Mouse (Mus musculus): ENCODE data around the gene Gtf2f2. TPM values are rescaled to one million over a fixed set of nuclear protein-coding genes. Genes with fewer than 3 reads are reported as not detected.

Gtf2f2 gene
- polyA plus RNA-seq, 1 experiment from 2014 or later: 40.3 TPM

GRCm38 (mm10) chr14:75985112-75985511 is 25.6 kb downstream of the Gtf2f2 start:
- Histone ChIP-seq H3K27ac (no peak overlapping the region), H3K9me3 (replicated peaks; ENCODE audit: low read length) (no peaks in the 10 kb centered on the region), H3K27me3 (ENCODE audit: insufficient read depth, low read length) (no peaks in the 10 kb centered on the region), H3K4me2 (ENCODE audit: low read length) (no peak overlapping the region), H3K4me1 (replicated peaks; ENCODE audit: insufficient read depth, low read length) (no peaks in the 10 kb centered on the region), H3K36me3 (ENCODE audit: insufficient read depth, low read length) (no peaks in the 10 kb centered on the region), H3K9ac (ENCODE audit: low read depth, low read length) (no peak overlapping the region), H3K4me3 (replicated peaks; ENCODE audit: low read depth, low read length) (no peak overlapping the region)
- 57% methylated on average over 4 of the region's 4 CpGs for WGBS
- DNase-seq (ENCODE audit: low spot score): peak; percentile 48
- no peak for ATAC-seq (replicated peaks; ENCODE audit: low FRiP score, low read depth)
- TF ChIP-seq CTCF (IDR thresholded peaks at IDR 0.05; ENCODE audit: low read depth): no peak

GRCm38 (mm10) chr14:75983891-75984290 is 26.8 kb downstream of the Gtf2f2 start:
- no peaks in the 10 kb centered on the region for H3K9me3 ChIP-seq (replicated peaks; ENCODE audit: low read length)
- ATAC-seq (replicated peaks; ENCODE audit: low FRiP score, low read depth): no peak
- H3K9ac ChIP-seq (ENCODE audit: low read depth, low read length): no peak overlapping the region
- no peak for TF ChIP-seq CTCF (IDR thresholded peaks at IDR 0.05; ENCODE audit: low read depth)
- no peak overlapping the region for H3K27ac ChIP-seq
- no peaks in the 10 kb centered on the region for H3K36me3 ChIP-seq (ENCODE audit: insufficient read depth, low read length)
- H3K4me2 ChIP-seq (ENCODE audit: low read length): no peak overlapping the region
- DNase-seq (ENCODE audit: low spot score): no peak
- WGBS: 87% methylated on average over 2 of the region's 2 CpGs
- no peaks in the 10 kb centered on the region for H3K27me3 ChIP-seq (ENCODE audit: insufficient read depth, low read length)
- no peaks in the 10 kb centered on the region for H3K4me1 ChIP-seq (replicated peaks; ENCODE audit: insufficient read depth, low read length)
- no peak overlapping the region for H3K4me3 ChIP-seq (replicated peaks; ENCODE audit: low read depth, low read length)

GRCm38 (mm10) chr14:75981231-75981630 is 29.4 kb downstream of the Gtf2f2 start:
- no peak for TF ChIP-seq CTCF (IDR thresholded peaks at IDR 0.05; ENCODE audit: low read depth)
- no peaks in the 10 kb centered on the region for H3K4me1 ChIP-seq (replicated peaks; ENCODE audit: insufficient read depth, low read length)
- no peaks in the 10 kb centered on the region for H3K9me3 ChIP-seq (replicated peaks; ENCODE audit: low read length)
- 94% methylated on average over 3 of the region's 3 CpGs for WGBS
- no peak overlapping the region for H3K27ac ChIP-seq
- H3K4me3 ChIP-seq (replicated peaks; ENCODE audit: low read depth, low read length): no peak overlapping the region
- ATAC-seq (replicated peaks; ENCODE audit: low FRiP score, low read depth) (no peak), DNase-seq (ENCODE audit: low spot score) (no peak)
- no peaks in the 10 kb centered on the region for H3K27me3 ChIP-seq (ENCODE audit: insufficient read depth, low read length)
- no peaks in the 10 kb centered on the region for H3K36me3 ChIP-seq (ENCODE audit: insufficient read depth, low read length)
- H3K9ac ChIP-seq (ENCODE audit: low read depth, low read length): no peak overlapping the region
- no peak overlapping the region for H3K4me2 ChIP-seq (ENCODE audit: low read length)

- no peaks in the 10 kb centered on the region for H3K36me3 ChIP-seq (ENCODE audit: insufficient read depth, low read length)
- ATAC-seq (replicated peaks; ENCODE audit: low FRiP score, low read depth) (no peak), DNase-seq (ENCODE audit: low spot score) (no peak)
- no peak for TF ChIP-seq CTCF (IDR thresholded peaks at IDR 0.05; ENCODE audit: low read depth)
- no peak overlapping the region for H3K27ac ChIP-seq
- H3K4me3 ChIP-seq (replicated peaks; ENCODE audit: low read depth, low read length): no peak overlapping the region
- no peaks in the 10 kb centered on the region for H3K9me3 ChIP-seq (replicated peaks; ENCODE audit: low read length)
- no peak overlapping the region for H3K9ac ChIP-seq (ENCODE audit: low read depth, low read length)
- no peaks in the 10 kb centered on the region for H3K27me3 ChIP-seq (ENCODE audit: insufficient read depth, low read length)
- no peak overlapping the region for H3K4me2 ChIP-seq (ENCODE audit: low read length)
- no peaks in the 10 kb centered on the region for H3K4me1 ChIP-seq (replicated peaks; ENCODE audit: insufficient read depth, low read length)
- 62% methylated on average over 3 of the region's 3 CpGs for WGBS
Observed at GRCm38 (mm10) chr14:75976107-75976506, 34.6 kb downstream of the Gtf2f2 start.

DNA sequence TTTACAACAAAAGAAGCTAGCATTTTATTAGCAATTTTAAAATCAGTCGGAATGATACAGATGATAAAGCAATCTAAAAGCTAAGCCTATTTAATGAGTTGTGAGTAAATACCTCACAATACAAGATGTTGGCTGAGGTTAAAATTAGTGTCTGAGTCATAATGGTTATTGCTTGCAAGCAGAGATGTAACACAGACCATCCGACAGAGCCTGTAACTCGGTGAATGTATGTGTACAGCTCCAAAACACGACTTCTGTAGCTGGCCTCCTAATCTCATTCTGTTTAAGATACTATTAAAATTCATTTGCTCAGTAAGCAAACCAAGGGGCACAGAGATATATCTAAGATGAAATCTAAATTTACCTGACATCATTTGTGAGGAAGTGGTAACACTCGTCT is 43.4 kb downstream of the Gtf2f2 start:
- TF ChIP-seq CTCF (IDR thresholded peaks at IDR 0.05; ENCODE audit: low read depth): no peak

DNA sequence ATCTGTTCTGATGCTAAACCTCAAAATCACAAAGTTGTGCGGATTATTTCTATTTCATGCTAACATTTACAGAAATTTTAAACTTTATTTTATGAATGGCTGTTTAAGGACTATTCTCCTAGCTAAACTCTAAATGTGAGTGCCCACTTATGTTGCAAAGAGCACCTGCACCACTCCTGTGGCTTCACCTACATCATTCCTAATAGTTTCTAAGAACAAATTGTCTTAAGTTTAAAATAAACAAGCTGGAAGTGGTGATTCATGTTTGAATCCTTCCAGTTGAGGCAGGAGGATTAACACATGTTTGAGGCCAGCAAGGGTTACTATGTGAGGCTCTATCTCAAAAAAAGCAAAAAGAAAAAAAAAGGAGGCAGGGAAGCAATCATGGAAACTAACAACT is 46.2 kb downstream of the Gtf2f2 start:
- WGBS: 96% methylated on average over 1 of the region's 1 CpGs

More for the DNA sequence above, 43.4 kb downstream of the Gtf2f2 start:
- WGBS: 76% methylated on average over 5 of the region's 5 CpGs
- ATAC-seq (replicated peaks; ENCODE audit: low FRiP score, low read depth): no peak
- Histone ChIP-seq H3K4me3 (replicated peaks; ENCODE audit: low read depth, low read length) (no peak overlapping the region), H3K27ac (no peak overlapping the region), H3K36me3 (ENCODE audit: insufficient read depth, low read length) (no peaks in the 10 kb centered on the region), H3K9me3 (replicated peaks; ENCODE audit: low read length) (no peaks in the 10 kb centered on the region), H3K4me2 (ENCODE audit: low read length) (no peak overlapping the region), H3K9ac (ENCODE audit: low read depth, low read length) (no peak overlapping the region), H3K4me1 (replicated peaks; ENCODE audit: insufficient read depth, low read length) (no peaks in the 10 kb centered on the region), H3K27me3 (ENCODE audit: insufficient read depth, low read length) (no peaks in the 10 kb centered on the region)
- DNase-seq (ENCODE audit: low spot score): no peak

GRCm38 (mm10) chr14:75964000-75964399 is 46.7 kb downstream of the Gtf2f2 start:
- TF ChIP-seq CTCF (IDR thresholded peaks at IDR 0.05; ENCODE audit: low read depth): no peak
- no peak for ATAC-seq (replicated peaks; ENCODE audit: low FRiP score, low read depth)

More for the DNA sequence above, 46.2 kb downstream of the Gtf2f2 start:
- Histone ChIP-seq H3K36me3 (ENCODE audit: insufficient read depth, low read length) (no peaks in the 10 kb centered on the region), H3K4me1 (replicated peaks; ENCODE audit: insufficient read depth, low read length) (no peaks in the 10 kb centered on the region), H3K9ac (ENCODE audit: low read depth, low read length) (no peak overlapping the region), H3K4me2 (ENCODE audit: low read length) (no peak overlapping the region), H3K27ac (no peak overlapping the region), H3K9me3 (replicated peaks; ENCODE audit: low read length) (no peaks in the 10 kb centered on the region), H3K4me3 (replicated peaks; ENCODE audit: low read depth, low read length) (no peak overlapping the region), H3K27me3 (ENCODE audit: insufficient read depth, low read length) (no peaks in the 10 kb centered on the region)
- no peak for ATAC-seq (replicated peaks; ENCODE audit: low FRiP score, low read depth)
- DNase-seq (ENCODE audit: low spot score): no peak
- no peak for TF ChIP-seq CTCF (IDR thresholded peaks at IDR 0.05; ENCODE audit: low read depth)

More at GRCm38 (mm10) chr14:75964000-75964399, 46.7 kb downstream of the Gtf2f2 start:
- DNase-seq (ENCODE audit: low spot score): no peak
- H3K9me3 ChIP-seq (replicated peaks; ENCODE audit: low read length): no peaks in the 10 kb centered on the region
- no peak overlapping the region for H3K27ac ChIP-seq
- H3K4me2 ChIP-seq (ENCODE audit: low read length): no peak overlapping the region
- WGBS: 66% methylated on average over 5 of the region's 5 CpGs
- H3K27me3 ChIP-seq (ENCODE audit: insufficient read depth, low read length): no peaks in the 10 kb centered on the region
- H3K9ac ChIP-seq (ENCODE audit: low read depth, low read length): no peak overlapping the region
- no peaks in the 10 kb centered on the region for H3K36me3 ChIP-seq (ENCODE audit: insufficient read depth, low read length)
- no peaks in the 10 kb centered on the region for H3K4me1 ChIP-seq (replicated peaks; ENCODE audit: insufficient read depth, low read length)
- H3K4me3 ChIP-seq (replicated peaks; ENCODE audit: low read depth, low read length): no peak overlapping the region

Measured in kidney, postnatal 0 days (tissue).